Mouse (Mus musculus) G1E (cell line): Measurements from ENCODE around the gene LTO1.
A peak's percentile ranks its signal among the peaks of the same experiment; 100 is the strongest.
"Not testable (repeated sequence)": the region's sequence is repeated elsewhere in the genome, so short reads cannot be mapped to it uniquely, and the experiment has no call there.

Experiments
- CTCF ChIP-seq: IDR thresholded peaks from 2 replicates; pipeline ENCODE4 v1.5.1; 2012; ENCODE audit warnings: low read depth, low read length, inconsistent platforms, mixed read lengths
- GATA1 ChIP-seq: IDR thresholded peaks from 2 replicates; pipeline ENCODE4 v1.6.1; 2012; ENCODE audit warnings: borderline replicate concordance, low read length, inconsistent platforms, mixed read lengths
- TAL1 ChIP-seq: conservative IDR thresholded peaks from 2 replicates; pipeline ENCODE4 v1.6.1; 2012; ENCODE audit warnings: low read depth, low read length, inconsistent platforms, mixed read lengths

- TF ChIP-seq CTCF: 0 out of 2 replicates have a peak, but pooled peaks have one; percentile 23
- not testable (repeated sequence) for TF ChIP-seq GATA1, TAL1
These were observed 9.4 kb upstream of the LTO1 start for GRCm38 (mm10) chr7:144905514-144905913.
